Mouse (Mus musculus) central nervous system, embryonic 11.5 days (tissue): Measurements from ENCODE around the gene Smpd2. TPM values are rescaled to one million over a fixed set of nuclear protein-coding genes. Genes with fewer than 3 reads are reported as not detected.

Experiments used
- polyA plus RNA-seq: library from polyadenylated mRNA; depleted of rRNA; stranded (reverse); fragments of >200 nt; gene quantifications from 2 replicates; pipeline ENCODE4 v1.2.3, GENCODE M21; 2012; rRNA removed

The Smpd2 gene
- 44.9 and 58.5 TPM in 2 replicates for polyA plus RNA-seq

GRCm38 (mm10) chr10:41489708-41490517, at the start of gene Smpd2, which contains the start of gene Ppil6:
Gene Smpd2 (minus strand): TSS chr10:41490369.
Gene Ppil6 (plus strand): TSS chr10:41490439.

GRCm38 (mm10) chr10:41518981-41519618, 28.9 kb upstream of the Smpd2 start, which contains the start of gene Cd164:
Gene Cd164 (plus strand): TSS chr10:41519414.

GRCm38 (mm10) chr10:41476171-41477017, 13.8 kb downstream of the Smpd2 start, which contains the start of gene Mical1:
Gene Mical1 (plus strand): TSS chr10:41476314.

GRCm38 (mm10) chr10:41450137-41450670, 40.0 kb downstream of the Smpd2 start, which contains the start of gene Zbtb24:
Gene Zbtb24 (plus strand): TSS chr10:41450383.

Other genes starting within 250 kb of the Smpd2 start
- 10.4 and 12.6 TPM in 2 replicates for gene Fig4, start 187.1 kb downstream of the Smpd2 start, polyA plus RNA-seq
- gene Ak9, start 186.4 kb downstream of the Smpd2 start, polyA plus RNA-seq: 0.06 and 0.08 TPM in 2 replicates
- 12.8 and 18.7 TPM in 2 replicates for gene Zbtb24, start 40.0 kb downstream of the Smpd2 start, polyA plus RNA-seq
- gene Mical1, start 14.1 kb downstream of the Smpd2 start, polyA plus RNA-seq: 43.6 and 45.1 TPM in 2 replicates
- 0.81 and 1.7 TPM in 2 replicates for gene Ppil6, start 70 bp upstream of the Smpd2 start, polyA plus RNA-seq
- gene Cd164, start 29.0 kb upstream of the Smpd2 start, polyA plus RNA-seq: 40.8 and 115 TPM in 2 replicates
- 0.70 and 1.2 TPM in 2 replicates for gene Ccdc162, start 226.3 kb upstream of the Smpd2 start, polyA plus RNA-seq